Mouse (Mus musculus) thymus, adult 2 months (tissue): ENCODE results near the gene Optc. TPM values are rescaled to one million over a fixed set of nuclear protein-coding genes. Genes with fewer than 3 reads are reported as not detected.

Source experiments
- DNase-seq: peaks from one replicate; pipeline ENCODE4 v3.0.0; 2021
- H3K27ac ChIP-seq: fragments of 200-500 bp; 2 replicates; pipeline ENCODE4 v1.5.1; 2012; ENCODE audit warnings: low read length, control low read depth; ENCODE audit not compliant: control insufficient read depth, insufficient read depth
- H3K27me3 ChIP-seq: fragments of 200-500 bp; 2 replicates; pipeline ENCODE4 v1.6.1; 2012; ENCODE audit warnings: mild to moderate bottlenecking, low read length, moderate library complexity, mixed read lengths; ENCODE audit not compliant: control insufficient read depth, insufficient read depth
- H3K36me3 ChIP-seq: fragments of 200-500 bp; 2 replicates; pipeline ENCODE4 v1.6.1; 2012; ENCODE audit warnings: mild to moderate bottlenecking, low read length, moderate library complexity; ENCODE audit not compliant: control insufficient read depth, insufficient read depth
- H3K4me1 ChIP-seq: fragments of 200-500 bp; replicated peaks from 2 replicates; pipeline ENCODE4 v1.6.1; 2012; ENCODE audit warnings: low read length; ENCODE audit not compliant: control insufficient read depth, insufficient read depth
- H3K4me3 ChIP-seq: fragments of 200-500 bp; 2 replicates; pipeline ENCODE4 v1.5.1; 2012; ENCODE audit warnings: mild to moderate bottlenecking, low read length, control low read depth, moderate library complexity; ENCODE audit not compliant: control insufficient read depth, insufficient read depth
- CTCF ChIP-seq: fragments of 200-500 bp; IDR thresholded peaks from 2 replicates; pipeline ENCODE4 v1.5.1; 2012; ENCODE audit warnings: mild to moderate bottlenecking, control low read depth, low read length, moderate library complexity, borderline replicate concordance; ENCODE audit not compliant: control insufficient read depth, poor library complexity, insufficient read depth; ENCODE audit errors: extremely low read depth
- POLR2A ChIP-seq: fragments of 200-500 bp; IDR thresholded peaks from 2 replicates; pipeline ENCODE4 v1.6.1; 2012; ENCODE audit warnings: mild to moderate bottlenecking, low read length, control low read depth, moderate library complexity; ENCODE audit not compliant: control insufficient read depth, poor library complexity, insufficient read depth; ENCODE audit errors: extremely low read depth
- WGBS: fragments of 180-500 bp; shearing (Covaris S2); methylation state at CpG from one replicate; pipeline ENCODE4 v1.1.7; 2018; 5-methylcytosine and 5-hydroxymethylcytosine counted together
- polyA plus RNA-seq: library from polyadenylated mRNA; depleted of rRNA; stranded (reverse); fragments of >200 nt; gene quantifications from 2 replicates; pipeline ENCODE4 v1.2.3, GENCODE M21; 2012; rRNA removed

Optc gene
- 0.91 and 1.0 TPM in 2 replicates for polyA plus RNA-seq

DNA sequence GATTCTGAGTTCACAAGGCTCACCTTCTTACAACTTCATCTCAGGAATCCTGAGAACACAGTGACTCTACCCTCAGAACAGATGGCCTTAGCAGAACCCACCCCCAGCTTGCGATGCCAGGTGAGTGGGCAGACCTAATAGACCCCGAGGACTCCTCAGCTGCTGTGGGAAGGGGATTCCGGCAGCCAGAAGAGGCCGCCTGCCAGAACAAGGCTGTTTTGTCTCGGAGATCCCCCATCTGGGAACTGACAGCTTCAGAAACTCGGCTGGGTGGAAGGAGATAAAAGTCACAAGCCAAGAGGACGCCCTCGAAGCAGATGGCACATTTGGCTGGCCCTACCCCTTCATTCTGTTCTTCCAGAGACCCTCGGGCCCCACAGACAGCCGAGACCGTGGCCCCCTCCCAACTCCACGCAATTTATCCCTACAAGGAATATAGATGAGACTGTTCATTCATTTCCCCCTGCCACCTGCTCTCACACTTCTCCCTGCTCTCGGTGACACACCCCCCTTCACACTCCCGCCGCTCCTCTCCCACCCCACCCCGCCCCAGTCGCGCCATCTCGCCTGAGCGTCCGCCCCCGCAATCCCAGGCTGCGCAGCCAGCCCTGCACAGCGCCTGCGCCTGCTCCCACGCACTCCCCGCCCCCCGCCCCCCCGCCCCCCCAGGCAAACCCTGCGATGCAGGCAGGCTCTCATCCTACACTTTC lies at the start of gene Optc:
Gene Optc (minus strand): TSS at position 51 of the 710 bp plus-strand sequence.
- H3K4me1 ChIP-seq = peaks cover 13% of the 10 kb centered on the region
- TF ChIP-seq CTCF (no peak), POLR2A (no peak)
- 13% methylated on average over 29 of the region's 30 CpGs for WGBS
- no peaks in the 10 kb centered on the region for H3K36me3 ChIP-seq
- DNase-seq = peak; percentile 22
- peak within 1 kb of the TSS; percentile 40 for H3K4me3 ChIP-seq
- H3K27ac ChIP-seq = no peak within 1 kb of the TSS
- H3K27me3 ChIP-seq = no peaks in the 10 kb centered on the region

DNA sequence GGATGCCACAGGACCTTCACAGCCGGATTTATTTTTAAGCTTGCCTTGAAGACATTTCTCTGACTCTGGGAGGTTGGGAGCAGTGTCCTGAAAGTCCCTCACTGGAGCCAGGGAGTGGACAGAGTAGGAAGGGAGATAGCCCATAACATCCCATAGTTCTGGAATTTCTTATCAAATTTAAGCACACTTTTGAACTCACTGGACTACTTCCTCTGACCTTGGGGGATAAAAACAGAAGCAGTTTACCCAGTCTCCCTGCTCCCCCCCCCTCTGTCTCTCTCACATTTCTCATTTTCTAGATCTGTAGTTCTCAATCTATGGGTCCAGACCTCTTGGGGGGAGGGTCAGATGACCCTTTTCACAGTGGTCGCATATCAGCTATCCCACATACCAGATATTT lies 46.2 kb upstream of the Optc start:
- TF ChIP-seq CTCF = no peak
- TF ChIP-seq POLR2A = no peak
- 85% methylated on average over 2 of the region's 2 CpGs for WGBS
- no peak overlapping the region for H3K4me3 ChIP-seq
- no peaks in the 10 kb centered on the region for H3K4me1 ChIP-seq
- H3K27ac ChIP-seq = no peak overlapping the region
- no peaks in the 10 kb centered on the region for H3K36me3 ChIP-seq
- no peak for DNase-seq
- H3K27me3 ChIP-seq = no peaks in the 10 kb centered on the region

DNA sequence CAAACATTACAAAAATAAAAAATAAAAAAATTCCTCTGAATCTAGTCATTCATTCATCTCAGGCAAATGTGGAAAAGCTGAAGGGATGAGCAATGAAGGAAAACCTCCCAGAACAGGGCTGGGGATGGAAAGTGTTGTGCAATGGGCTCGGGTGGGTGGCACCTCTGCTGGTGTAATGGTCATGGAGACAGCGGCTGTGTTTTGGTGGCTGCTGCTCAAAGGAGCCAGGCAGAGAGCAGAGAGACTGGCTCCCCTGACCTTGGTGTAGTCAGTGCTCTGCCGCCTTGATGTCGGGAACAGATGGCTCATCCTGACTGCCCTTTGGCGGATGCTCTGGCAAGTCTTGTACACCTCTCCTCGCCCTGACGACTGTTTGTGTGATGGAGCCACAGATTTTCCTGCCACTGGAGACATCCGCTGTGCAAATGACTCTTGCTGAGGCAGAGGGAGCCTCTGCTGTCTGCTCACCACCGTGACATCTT lies 45.5 kb upstream of the Optc start:
- no peak for TF ChIP-seq POLR2A
- no peak for TF ChIP-seq CTCF
- WGBS = 88% methylated on average over 9 of the region's 9 CpGs
- Histone ChIP-seq H3K36me3 (no peaks in the 10 kb centered on the region), H3K4me3 (no peak overlapping the region), H3K27me3 (no peaks in the 10 kb centered on the region), H3K4me1 (no peaks in the 10 kb centered on the region), H3K27ac (no peak overlapping the region)
- DNase-seq = no peak

DNA sequence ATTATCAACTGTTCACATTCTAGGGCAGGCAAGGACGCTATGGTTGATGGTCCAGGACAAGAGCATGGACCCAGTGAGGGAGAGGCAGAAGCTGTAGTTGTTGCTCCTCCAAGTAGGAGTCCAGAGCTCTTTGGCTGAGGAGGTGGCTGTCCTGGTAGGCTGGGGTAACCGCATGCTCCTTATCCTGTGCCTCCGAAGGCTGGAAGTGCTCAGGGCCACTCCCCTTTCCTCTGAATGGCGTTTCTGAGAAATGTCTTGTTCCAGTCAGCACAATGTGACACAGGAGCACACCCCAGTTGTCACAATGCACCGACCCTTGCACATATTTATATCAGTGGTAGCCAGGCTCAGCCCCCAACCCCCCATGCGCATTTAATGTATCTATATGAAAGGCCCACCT lies 43.8 kb upstream of the Optc start:
- Histone ChIP-seq H3K4me1 (no peaks in the 10 kb centered on the region), H3K27ac (no peak overlapping the region), H3K36me3 (no peaks in the 10 kb centered on the region), H3K4me3 (no peak overlapping the region), H3K27me3 (no peaks in the 10 kb centered on the region)
- no peak for DNase-seq
- TF ChIP-seq CTCF (no peak), POLR2A (no peak)
- 65% methylated on average over 6 of the region's 6 CpGs for WGBS

DNA sequence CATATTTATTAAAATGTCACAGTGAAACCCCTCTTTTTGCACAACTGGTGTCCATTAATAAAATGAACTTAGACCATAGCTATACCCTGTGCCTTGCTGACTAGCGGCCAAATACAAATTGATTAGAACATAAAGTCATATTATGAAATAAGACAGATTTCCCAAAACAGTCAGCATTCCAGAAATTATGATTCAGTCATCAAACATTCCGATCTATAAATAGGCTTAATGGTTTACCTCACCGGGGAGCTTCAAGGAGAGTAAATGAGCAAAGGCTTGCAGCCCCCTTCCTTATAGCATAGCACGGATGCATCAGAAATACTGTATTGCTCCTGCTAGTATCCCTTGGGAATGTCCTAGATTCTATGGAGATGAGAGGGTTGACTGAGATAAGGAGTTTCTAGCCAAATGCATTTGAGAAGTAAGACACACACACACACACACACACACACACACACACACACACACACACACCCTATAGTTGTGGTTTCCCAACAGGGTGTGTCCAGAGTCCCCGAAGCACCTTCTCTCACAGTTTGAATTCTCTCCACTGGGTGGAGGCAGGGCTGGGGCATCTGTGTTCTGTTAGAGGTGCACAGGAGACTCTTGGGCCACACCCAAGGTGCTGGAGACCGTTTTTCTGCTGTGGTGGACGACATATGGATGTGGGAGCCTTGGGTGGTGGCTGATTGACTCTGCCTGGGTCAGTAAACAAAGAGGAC lies 42.4 kb upstream of the Optc start:
- no peak overlapping the region for H3K4me3 ChIP-seq
- H3K36me3 ChIP-seq = no peaks in the 10 kb centered on the region
- WGBS = 65% methylated on average over 7 of the region's 7 CpGs
- no peak overlapping the region for H3K27ac ChIP-seq
- TF ChIP-seq CTCF = no peak
- TF ChIP-seq POLR2A = no peak
- H3K4me1 ChIP-seq = no peaks in the 10 kb centered on the region
- H3K27me3 ChIP-seq = no peaks in the 10 kb centered on the region
- no peak for DNase-seq

DNA sequence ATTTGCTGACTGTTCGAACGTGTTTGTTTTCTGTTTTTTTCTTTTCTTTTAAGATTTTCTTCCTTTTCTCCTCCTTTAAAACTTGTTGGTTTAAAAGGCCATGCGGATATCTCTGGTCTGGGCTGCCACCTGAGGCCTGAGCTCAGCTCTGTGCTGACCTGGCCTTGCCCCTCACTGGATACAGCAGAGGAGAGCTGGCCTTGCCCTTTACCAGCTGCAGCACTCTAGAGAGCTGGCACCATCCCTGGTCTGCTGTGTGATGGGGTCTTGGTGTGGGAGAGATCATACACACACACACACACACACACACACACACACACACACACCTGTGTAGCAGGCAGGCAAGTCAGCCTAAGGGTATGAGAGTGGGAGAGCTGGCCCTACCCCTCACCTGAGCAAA lies 37.3 kb upstream of the Optc start:
- Histone ChIP-seq H3K4me3 (no peak overlapping the region), H3K36me3 (no peaks in the 10 kb centered on the region), H3K27ac (no peak overlapping the region), H3K4me1 (no peaks in the 10 kb centered on the region), H3K27me3 (no peaks in the 10 kb centered on the region)
- TF ChIP-seq CTCF (no peak), POLR2A (no peak)
- no peak for DNase-seq
- 95% methylated on average over 3 of the region's 3 CpGs for WGBS

DNA sequence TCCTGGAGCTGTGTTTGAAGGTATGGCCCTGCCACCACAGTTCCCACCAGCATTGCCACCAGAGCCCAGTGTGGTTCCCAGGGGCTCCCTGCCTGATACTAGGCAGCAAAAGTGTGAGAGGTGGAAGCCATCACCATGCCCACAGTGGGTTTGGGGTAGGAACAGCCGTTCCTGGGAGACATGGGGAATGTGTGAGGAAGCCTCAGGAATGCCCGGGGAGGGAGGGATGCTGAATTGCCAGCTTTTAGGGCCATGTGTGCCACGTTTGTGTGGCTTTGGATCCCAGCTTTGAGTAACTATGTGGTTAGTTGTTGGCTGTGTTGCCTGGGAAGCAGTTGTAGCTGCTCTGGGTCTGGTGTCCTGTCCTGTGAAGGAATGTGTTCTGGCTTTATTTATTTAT lies 34.1 kb upstream of the Optc start:
- H3K36me3 ChIP-seq = no peaks in the 10 kb centered on the region
- no peak for DNase-seq
- 91% methylated on average over 3 of the region's 3 CpGs for WGBS
- no peaks in the 10 kb centered on the region for H3K4me1 ChIP-seq
- TF ChIP-seq POLR2A (no peak), CTCF (no peak)
- H3K27ac ChIP-seq = no peak overlapping the region
- H3K27me3 ChIP-seq = no peaks in the 10 kb centered on the region
- no peak overlapping the region for H3K4me3 ChIP-seq
